Mouse (Mus musculus): ENCODE data around the gene Jarid2. TPM values are rescaled to one million over a fixed set of nuclear protein-coding genes. Genes with fewer than 3 reads are reported as not detected.

Gene Jarid2
- polyA plus RNA-seq, 2 experiments: 22.8 to 29.9 TPM

GRCm38 (mm10) chr13:44792361-44792892 is 63.2 kb downstream of the Jarid2 start:
- no peaks in the 10 kb centered on the region for H3K36me3 ChIP-seq (ENCODE audit: control insufficient read depth, insufficient read depth, low read length)
- DNase-seq (ENCODE audit: low spot score): no peak
- no peak overlapping the region for H3K4me3 ChIP-seq (replicated peaks; ENCODE audit: low read length)
- no peaks in the 10 kb centered on the region for H3K9me3 ChIP-seq (ENCODE audit: control insufficient read depth, low read length)
- no peaks in the 10 kb centered on the region for H3K27me3 ChIP-seq (ENCODE audit: control insufficient read depth, insufficient read depth, low read length)
- H3K27ac ChIP-seq (replicated peaks; ENCODE audit: low read depth, low read length): no peak overlapping the region
- TF ChIP-seq POLR2A (IDR thresholded peaks at IDR 0.05; ENCODE audit: borderline replicate concordance, extremely low read depth, insufficient read depth, insufficient read length): no peak
- no peak overlapping the region for H3K9ac ChIP-seq (ENCODE audit: low read depth, low read length, severe bottlenecking)
- WGBS: 44% methylated on average over 3 of the region's 3 CpGs
- H3K4me1 ChIP-seq (ENCODE audit: control insufficient read depth, insufficient read depth, low read length): peaks cover 44% of the 10 kb centered on the region
- no peak for ATAC-seq (ENCODE audit: low FRiP score, low read depth)
- H3K4me2 ChIP-seq (replicated peaks; ENCODE audit: low read depth, low read length, severe bottlenecking): no peak overlapping the region

- H3K4me1 ChIP-seq (ENCODE audit: control insufficient read depth, insufficient read depth, low read length): peaks cover 27% of the 10 kb centered on the region
- no peak overlapping the region for H3K9ac ChIP-seq (ENCODE audit: low read depth, low read length, severe bottlenecking)
- DNase-seq (ENCODE audit: low spot score): no peak
- WGBS: 24% methylated on average over 3 of the region's 3 CpGs
- ATAC-seq (ENCODE audit: low FRiP score, low read depth): no peak
- no peaks in the 10 kb centered on the region for H3K27me3 ChIP-seq (ENCODE audit: control insufficient read depth, insufficient read depth, low read length)
- no peaks in the 10 kb centered on the region for H3K9me3 ChIP-seq (ENCODE audit: control insufficient read depth, low read length)
- no peak overlapping the region for H3K4me3 ChIP-seq (replicated peaks; ENCODE audit: low read length)
- no peak for TF ChIP-seq POLR2A (IDR thresholded peaks at IDR 0.05; ENCODE audit: borderline replicate concordance, extremely low read depth, insufficient read depth, insufficient read length)
- no peak overlapping the region for H3K27ac ChIP-seq (replicated peaks; ENCODE audit: low read depth, low read length)
- no peak overlapping the region for H3K4me2 ChIP-seq (replicated peaks; ENCODE audit: low read depth, low read length, severe bottlenecking)
- H3K36me3 ChIP-seq (ENCODE audit: control insufficient read depth, insufficient read depth, low read length): no peaks in the 10 kb centered on the region
Observed at GRCm38 (mm10) chr13:44795891-44796290, 66.6 kb downstream of the Jarid2 start.

GRCm38 (mm10) chr13:44796775-44797174 is 67.5 kb downstream of the Jarid2 start:
- no peak overlapping the region for H3K27ac ChIP-seq (replicated peaks; ENCODE audit: low read depth, low read length)
- no peak for DNase-seq (ENCODE audit: low spot score)
- H3K9me3 ChIP-seq (ENCODE audit: control insufficient read depth, low read length): no peaks in the 10 kb centered on the region
- no peaks in the 10 kb centered on the region for H3K36me3 ChIP-seq (ENCODE audit: control insufficient read depth, insufficient read depth, low read length)
- H3K4me1 ChIP-seq (ENCODE audit: control insufficient read depth, insufficient read depth, low read length): peaks cover 21% of the 10 kb centered on the region
- no peak overlapping the region for H3K4me3 ChIP-seq (replicated peaks; ENCODE audit: low read length)
- H3K27me3 ChIP-seq (ENCODE audit: control insufficient read depth, insufficient read depth, low read length): no peaks in the 10 kb centered on the region
- no peak overlapping the region for H3K4me2 ChIP-seq (replicated peaks; ENCODE audit: low read depth, low read length, severe bottlenecking)
- no peak for ATAC-seq (ENCODE audit: low FRiP score, low read depth)
- no peak for TF ChIP-seq POLR2A (IDR thresholded peaks at IDR 0.05; ENCODE audit: borderline replicate concordance, extremely low read depth, insufficient read depth, insufficient read length)
- 73% methylated on average over 2 of the region's 2 CpGs for WGBS
- H3K9ac ChIP-seq (ENCODE audit: low read depth, low read length, severe bottlenecking): no peak overlapping the region

GRCm38 (mm10) chr13:44798280-44798679 is 69.0 kb downstream of the Jarid2 start:
- Histone ChIP-seq H3K27me3 (ENCODE audit: control insufficient read depth, insufficient read depth, low read length) (no peaks in the 10 kb centered on the region), H3K4me3 (replicated peaks; ENCODE audit: low read length) (no peak overlapping the region), H3K9me3 (ENCODE audit: control insufficient read depth, low read length) (no peaks in the 10 kb centered on the region), H3K4me1 (ENCODE audit: control insufficient read depth, insufficient read depth, low read length) (peaks cover 15% of the 10 kb centered on the region), H3K4me2 (replicated peaks; ENCODE audit: low read depth, low read length, severe bottlenecking) (no peak overlapping the region), H3K27ac (replicated peaks; ENCODE audit: low read depth, low read length) (no peak overlapping the region), H3K36me3 (ENCODE audit: control insufficient read depth, insufficient read depth, low read length) (no peaks in the 10 kb centered on the region), H3K9ac (ENCODE audit: low read depth, low read length, severe bottlenecking) (no peak overlapping the region)
- TF ChIP-seq POLR2A (IDR thresholded peaks at IDR 0.05; ENCODE audit: borderline replicate concordance, extremely low read depth, insufficient read depth, insufficient read length): no peak
- 81% methylated on average over 3 of the region's 3 CpGs for WGBS
- no peak for ATAC-seq (ENCODE audit: low FRiP score, low read depth)
- DNase-seq (ENCODE audit: low spot score): no peak

- no peaks in the 10 kb centered on the region for H3K36me3 ChIP-seq (ENCODE audit: control insufficient read depth, insufficient read depth, low read length)
- H3K27me3 ChIP-seq (ENCODE audit: control insufficient read depth, insufficient read depth, low read length): no peaks in the 10 kb centered on the region
- no peak overlapping the region for H3K27ac ChIP-seq (replicated peaks; ENCODE audit: low read depth, low read length)
- H3K4me1 ChIP-seq (ENCODE audit: control insufficient read depth, insufficient read depth, low read length): peaks cover 15% of the 10 kb centered on the region
- H3K4me2 ChIP-seq (replicated peaks; ENCODE audit: low read depth, low read length, severe bottlenecking): no peak overlapping the region
- no peak for TF ChIP-seq POLR2A (IDR thresholded peaks at IDR 0.05; ENCODE audit: borderline replicate concordance, extremely low read depth, insufficient read depth, insufficient read length)
- no peaks in the 10 kb centered on the region for H3K9me3 ChIP-seq (ENCODE audit: control insufficient read depth, low read length)
- no peak overlapping the region for H3K9ac ChIP-seq (ENCODE audit: low read depth, low read length, severe bottlenecking)
- no peak for DNase-seq (ENCODE audit: low spot score)
- no peak overlapping the region for H3K4me3 ChIP-seq (replicated peaks; ENCODE audit: low read length)
- ATAC-seq (ENCODE audit: low FRiP score, low read depth): no peak
Observed at GRCm38 (mm10) chr13:44799166-44799565, 69.9 kb downstream of the Jarid2 start.

GRCm38 (mm10) chr13:44800059-44800458 is 70.8 kb downstream of the Jarid2 start:
- Histone ChIP-seq H3K27ac (replicated peaks; ENCODE audit: low read depth, low read length) (no peak overlapping the region), H3K4me1 (ENCODE audit: control insufficient read depth, insufficient read depth, low read length) (peaks cover 11% of the 10 kb centered on the region), H3K27me3 (ENCODE audit: control insufficient read depth, insufficient read depth, low read length) (no peaks in the 10 kb centered on the region), H3K4me2 (replicated peaks; ENCODE audit: low read depth, low read length, severe bottlenecking) (no peak overlapping the region), H3K9me3 (ENCODE audit: control insufficient read depth, low read length) (no peaks in the 10 kb centered on the region), H3K4me3 (replicated peaks; ENCODE audit: low read length) (no peak overlapping the region), H3K36me3 (ENCODE audit: control insufficient read depth, insufficient read depth, low read length) (no peaks in the 10 kb centered on the region), H3K9ac (ENCODE audit: low read depth, low read length, severe bottlenecking) (no peak overlapping the region)
- DNase-seq (ENCODE audit: low spot score) (no peak), ATAC-seq (ENCODE audit: low FRiP score, low read depth) (no peak)
- 83% methylated on average over 7 of the region's 7 CpGs for WGBS
- no peak for TF ChIP-seq POLR2A (IDR thresholded peaks at IDR 0.05; ENCODE audit: borderline replicate concordance, extremely low read depth, insufficient read depth, insufficient read length)
